Mouse (Mus musculus) CD8-positive naive resting alpha-beta T cell, adult 2 months (primary cell): Measurements from ENCODE around the gene Ifitm7.

Source experiments
- DNase-seq, 2 experiments: peaks; one replicate each; pipeline ENCODE4 v3.0.0; 2022; ENCODE audit warnings: low read depth in 2 of 2, low spot score in 2 of 2

The Ifitm7 gene

DNA sequence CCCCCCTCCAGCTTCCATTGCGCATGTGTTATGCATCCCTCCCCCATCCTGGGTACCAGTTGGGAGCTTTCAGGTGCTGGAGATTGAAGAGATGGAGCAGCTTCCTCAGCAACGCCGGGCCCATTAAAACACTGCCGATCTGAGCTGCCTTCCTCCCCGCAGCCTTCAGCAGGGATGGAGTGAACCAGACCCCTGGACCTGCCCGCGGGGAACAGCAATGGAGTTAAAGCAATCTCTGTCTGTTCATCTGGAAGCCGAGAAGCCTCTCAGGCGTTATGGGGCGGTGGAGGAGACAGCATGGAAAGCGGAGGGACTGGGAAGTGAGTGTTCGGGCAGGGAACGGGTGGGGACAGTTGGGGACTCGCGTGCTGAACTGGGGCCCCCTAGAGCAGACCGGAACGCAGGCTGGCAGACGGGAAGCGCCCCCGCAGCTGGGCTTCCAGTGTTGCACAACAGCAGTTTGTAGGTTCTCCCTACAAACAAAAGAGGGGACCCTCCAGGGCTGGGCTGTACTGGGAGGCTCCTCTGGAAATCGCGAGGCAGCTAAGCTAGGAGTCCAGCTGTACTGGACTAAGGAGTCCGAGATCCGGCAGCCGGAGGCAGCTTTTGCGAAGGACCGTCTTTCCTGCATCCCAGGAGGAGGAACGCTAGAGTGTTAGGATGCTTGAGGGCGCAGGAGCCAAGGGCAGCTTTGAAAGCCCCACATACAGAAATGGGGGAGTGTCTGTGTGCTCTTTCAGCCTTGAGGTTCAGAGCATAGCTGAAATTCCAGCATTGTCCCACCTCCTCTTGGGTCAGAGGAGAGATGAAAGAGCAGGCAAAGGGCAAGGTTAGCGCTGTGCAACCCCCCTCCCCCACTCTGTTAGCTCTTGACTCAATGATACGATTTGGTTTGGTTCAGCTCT lies at the start of gene Ifitm7, which contains the start of gene 2900011O08Rik:
Gene Ifitm7 (minus strand): TSS at position 315 of the 905 bp plus-strand sequence.
Gene 2900011O08Rik (plus strand): TSS at position 31 of the 905 bp plus-strand sequence.
- no peak for DNase-seq

DNA sequence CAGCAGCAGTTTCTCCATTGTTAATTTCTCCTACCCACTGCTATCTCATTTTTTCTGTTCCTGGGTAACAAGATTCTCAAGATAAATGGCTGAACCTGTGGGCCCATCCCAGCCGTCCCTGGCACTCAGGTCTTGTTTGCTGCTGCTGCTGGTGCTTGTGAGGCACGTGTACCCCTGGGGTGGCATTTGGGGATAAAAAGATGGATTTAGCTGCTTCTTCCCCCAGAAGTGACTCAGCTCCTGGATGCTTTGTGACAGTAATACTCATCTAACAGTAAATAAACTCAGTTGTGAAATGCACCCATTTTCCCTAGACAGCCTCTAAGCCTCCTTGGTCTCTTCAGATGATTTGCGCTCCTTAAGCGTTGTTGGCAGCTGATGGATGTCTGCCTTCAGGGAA lies 46.4 kb upstream of the Ifitm7 start:
- DNase-seq = no peak

DNA sequence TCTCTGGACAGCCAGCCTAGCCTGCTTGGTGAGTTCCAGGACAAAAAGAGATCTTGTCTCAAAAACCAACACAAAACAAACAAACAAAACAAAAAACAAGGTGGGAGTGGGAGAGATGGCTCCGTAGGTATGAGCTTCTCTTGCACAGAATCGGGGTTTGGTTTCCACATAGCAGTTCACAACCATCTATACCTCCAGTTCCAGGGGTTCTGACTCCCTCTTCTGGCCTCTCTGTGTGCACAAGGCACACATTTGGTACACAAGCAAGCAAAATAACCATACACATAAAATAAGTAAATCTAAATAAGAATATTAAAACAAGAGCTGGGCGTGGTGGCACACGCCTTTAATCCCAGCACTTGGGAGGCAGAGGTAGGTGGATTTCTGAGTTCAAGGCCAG lies 44.0 kb upstream of the Ifitm7 start:
- DNase-seq = no peak

DNA sequence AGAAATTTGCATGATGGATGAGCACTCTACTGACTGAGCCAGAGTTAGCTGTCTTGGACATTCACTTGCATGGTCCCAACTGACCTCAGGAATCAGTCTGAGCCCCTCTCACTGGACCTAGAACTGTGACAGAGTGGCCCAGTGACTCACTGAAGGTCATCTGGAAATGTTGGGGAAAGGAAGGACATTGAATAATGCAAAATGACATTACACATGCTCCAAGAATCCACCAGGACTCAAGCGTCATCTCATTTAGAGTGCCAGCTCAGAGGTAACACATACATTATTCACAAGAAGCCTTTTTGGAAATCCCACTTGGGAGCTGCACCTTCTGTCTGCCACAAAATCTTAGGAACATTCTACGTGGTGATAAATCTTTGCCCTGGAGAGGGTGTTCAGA lies 43.2 kb upstream of the Ifitm7 start:
- DNase-seq = no peak

DNA sequence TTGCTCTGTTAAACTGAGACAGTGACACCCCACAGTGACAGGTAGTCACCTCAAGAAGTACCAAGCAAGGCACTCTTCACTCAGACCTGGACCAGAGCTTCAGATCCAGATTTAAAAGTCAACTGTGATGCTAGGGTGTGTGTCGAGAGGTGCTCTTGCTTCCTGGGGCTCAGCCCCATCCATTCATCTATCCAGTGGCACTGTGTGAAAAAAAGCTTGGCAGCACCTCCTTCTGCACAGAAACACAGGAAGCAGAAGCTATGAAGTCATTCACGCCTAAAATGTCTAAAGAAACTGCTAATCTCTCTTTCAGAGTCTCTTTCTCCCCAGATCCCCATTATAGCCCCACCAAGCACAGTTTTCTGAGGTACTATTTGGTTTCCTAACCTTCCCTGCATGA lies 42.4 kb upstream of the Ifitm7 start:
- DNase-seq = no peak

DNA sequence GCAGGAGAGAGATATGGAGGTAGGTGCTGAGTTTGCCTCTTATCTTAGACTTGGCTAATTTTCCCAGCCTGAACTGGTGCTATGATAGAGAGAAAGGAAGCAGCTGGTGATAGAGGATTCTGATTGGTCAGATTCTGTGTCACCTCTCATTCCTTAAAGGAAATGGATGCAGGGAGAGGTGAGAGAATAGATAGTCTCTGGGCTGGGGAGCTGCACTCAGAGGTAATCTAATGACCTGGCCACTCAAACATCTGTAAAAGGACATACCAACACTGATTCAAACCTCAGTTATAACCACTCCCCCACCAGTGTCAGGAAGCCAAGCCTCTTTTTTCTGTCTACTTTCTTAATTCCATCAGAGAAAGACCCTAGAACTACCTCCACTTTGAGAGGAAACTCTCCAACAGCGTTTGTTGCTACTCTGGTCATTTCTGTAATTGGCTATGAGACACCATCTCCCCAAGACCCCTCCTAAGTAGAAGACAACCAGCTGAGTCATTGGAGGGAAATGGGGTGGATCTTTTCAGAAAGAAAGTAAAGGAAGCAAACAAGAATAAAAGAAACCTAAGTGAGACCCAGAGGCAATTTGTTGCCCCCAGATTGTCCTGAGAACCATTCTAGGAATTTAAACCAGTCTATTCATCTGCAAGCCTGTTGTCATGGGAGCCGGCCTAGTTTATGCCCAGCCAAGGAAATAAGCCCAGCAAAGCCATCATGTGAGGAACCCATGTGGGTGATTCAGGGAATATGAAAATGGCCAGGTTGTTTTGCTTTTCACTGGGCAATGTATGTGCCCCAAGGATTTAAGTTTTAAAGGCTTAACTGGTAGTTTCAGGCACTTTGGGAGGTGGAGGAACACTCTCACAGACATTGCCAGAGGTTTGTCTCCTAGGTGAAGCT lies 38.7 kb upstream of the Ifitm7 start:
- DNase-seq = no peak

DNA sequence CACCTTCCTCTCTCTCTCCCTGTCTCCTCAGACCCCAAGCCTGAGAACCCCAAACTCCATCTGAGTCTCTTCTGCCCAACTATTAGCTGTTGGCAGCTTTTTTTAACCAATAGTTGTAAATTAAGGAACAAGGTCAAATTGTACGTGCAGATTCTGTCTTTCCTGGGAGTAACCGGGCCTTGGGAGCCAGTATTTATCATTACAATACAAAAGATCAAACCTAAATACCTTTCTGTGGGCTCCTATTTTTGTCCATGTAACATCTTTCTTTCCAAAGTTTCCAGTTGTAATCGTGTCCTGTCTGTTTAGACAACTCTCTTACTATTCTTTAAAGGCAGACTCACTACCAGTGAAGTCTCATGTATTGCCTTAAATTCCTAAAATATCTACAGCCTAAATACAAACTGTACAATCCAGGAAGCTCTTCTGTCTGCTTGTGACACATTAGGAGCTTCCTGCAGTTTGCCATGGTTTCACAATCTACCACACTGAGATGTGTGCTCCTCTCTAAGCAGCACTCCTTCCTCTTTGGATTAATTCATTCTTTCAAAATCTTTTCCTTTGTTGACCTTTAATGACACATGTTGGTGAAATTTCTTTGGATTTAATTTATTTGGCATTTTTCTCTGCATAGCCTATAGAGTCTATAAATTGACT lies 34.6 kb upstream of the Ifitm7 start:
- DNase-seq = no peak

DNA sequence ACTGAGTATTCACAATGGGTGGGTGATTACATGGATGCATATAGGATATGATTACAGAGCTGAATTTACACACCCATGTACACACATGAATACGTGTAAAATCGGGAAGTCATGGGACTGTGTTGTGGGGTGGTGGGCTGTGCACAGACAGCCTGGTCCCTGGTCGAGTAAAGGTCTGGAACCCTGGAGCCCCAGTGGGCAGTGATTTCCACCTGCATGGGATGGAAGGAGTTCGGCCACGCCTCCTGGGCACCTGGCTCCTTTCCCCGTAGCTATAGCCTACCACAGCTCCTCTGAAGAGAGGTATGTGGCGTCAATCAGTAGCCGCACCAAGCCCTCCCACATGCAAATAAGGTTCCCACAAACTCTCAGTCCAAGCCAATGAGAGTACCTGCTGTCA lies 30.6 kb upstream of the Ifitm7 start:
- DNase-seq = no peak

DNA sequence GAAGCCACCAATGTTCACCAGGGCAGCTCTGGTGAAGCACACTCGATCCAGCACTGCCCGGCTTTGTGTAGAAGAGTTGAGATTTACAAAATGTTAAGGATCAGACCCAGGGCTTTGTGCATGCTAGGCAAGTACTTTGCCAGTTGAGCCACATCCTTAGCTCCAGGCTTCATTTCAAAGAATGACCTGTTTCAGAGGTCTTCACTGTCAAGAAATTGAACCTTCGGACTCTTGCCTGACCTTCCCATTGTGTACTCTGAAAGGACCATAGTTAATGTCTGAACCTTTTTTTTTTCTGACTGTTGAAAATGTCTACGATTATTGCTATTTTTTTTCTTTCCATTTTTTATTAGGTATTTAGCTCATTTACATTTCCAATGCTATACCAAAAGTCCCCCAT lies 23.3 kb upstream of the Ifitm7 start:
- DNase-seq = no peak

DNA sequence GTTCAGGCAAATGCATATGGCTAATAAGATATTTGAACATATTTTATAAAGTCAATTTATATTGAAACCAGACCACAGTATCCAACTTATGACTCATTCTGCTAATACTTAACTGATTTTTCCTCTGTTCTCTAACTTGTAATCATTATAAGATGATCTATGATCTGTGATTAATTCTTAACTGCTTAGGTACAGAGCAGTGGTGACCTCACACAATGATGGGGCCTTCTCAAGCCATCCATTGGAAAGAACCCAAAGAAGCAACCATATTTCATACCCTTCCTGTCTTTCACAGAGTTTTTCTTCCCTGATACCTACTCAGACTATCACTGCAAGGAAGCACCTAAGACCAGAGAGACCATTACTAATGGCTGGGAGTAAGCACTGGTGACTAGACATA lies 22.0 kb upstream of the Ifitm7 start:
- DNase-seq = no peak

DNA sequence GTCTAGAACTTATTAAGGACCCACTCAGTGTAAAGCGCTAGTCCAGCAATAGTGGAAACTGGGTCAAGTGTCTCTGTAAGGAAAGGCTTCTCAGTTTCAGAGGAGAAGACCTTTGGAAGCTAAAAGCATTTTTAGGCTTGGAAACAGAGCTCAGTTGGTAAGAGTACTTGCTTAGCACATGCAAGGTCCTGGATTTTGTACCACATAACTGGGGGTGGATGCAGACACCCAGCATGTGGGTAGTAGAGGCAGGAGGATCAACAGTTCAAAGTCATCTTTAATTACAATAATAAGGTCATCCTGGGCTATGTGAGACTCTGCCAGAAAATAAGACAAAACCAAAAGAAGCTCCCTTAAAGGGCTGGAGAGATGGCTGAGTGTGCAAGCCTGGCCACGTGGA lies 21.4 kb upstream of the Ifitm7 start:
- no peak for DNase-seq

DNA sequence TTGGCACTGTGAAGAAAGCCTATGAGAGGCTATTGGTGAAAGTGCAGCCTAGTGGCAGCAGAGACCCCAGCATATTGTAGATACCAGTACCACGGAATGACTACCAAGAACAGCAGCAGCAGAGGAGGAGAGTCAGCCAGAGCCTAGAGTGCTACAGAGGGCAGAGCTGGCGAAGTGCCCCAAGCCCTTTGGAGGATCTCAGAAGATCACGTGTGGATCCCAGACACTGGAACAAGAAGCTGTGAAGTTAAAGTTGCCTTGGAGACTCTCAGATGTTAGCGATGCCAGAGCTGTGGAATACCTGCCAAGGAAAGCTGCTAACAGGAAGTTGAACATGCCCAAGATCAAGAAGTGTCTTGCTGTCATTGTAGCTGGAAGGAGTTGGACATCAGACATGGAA lies 18.6 kb upstream of the Ifitm7 start:
- no peak for DNase-seq

DNA sequence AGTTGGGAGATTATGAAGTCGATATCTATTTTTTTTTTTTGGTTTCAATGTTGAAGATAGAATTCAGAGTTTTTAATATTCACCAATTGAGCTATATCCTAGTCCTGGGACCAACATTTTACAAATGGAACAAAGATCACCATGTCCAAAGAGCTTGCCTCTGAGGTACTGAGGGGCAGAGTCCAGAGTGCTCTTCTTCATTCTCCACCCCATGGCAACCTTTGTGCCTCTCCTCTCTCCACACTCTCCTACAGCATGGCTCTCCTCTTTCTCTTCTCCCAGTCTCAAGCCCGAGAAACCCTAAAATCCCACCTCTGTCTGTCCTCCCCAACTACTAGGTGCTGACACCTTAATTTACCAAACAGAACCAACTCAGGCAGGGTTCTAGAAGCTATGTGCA lies 18.0 kb upstream of the Ifitm7 start:
- DNase-seq = no peak

DNA sequence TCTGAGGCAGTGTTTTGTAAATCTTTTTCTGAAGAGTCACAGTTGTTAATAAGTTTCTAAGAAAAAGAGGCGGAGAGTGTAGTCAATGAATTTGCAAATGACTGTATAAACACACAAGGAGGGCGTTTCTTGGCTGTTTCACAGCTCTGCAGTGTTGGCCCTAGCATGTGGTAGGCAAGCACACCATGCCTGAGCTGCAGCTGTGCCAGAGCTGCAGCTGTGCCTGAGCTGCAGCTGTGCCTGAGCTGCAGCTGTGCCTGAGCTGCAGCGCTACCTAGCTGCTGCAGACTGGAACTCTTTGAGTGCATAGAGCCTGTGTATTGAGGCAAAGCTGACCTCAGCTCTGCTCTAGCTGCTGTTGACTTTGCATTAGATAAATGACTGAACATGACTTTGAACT lies 17.5 kb upstream of the Ifitm7 start:
- DNase-seq = no peak

DNA sequence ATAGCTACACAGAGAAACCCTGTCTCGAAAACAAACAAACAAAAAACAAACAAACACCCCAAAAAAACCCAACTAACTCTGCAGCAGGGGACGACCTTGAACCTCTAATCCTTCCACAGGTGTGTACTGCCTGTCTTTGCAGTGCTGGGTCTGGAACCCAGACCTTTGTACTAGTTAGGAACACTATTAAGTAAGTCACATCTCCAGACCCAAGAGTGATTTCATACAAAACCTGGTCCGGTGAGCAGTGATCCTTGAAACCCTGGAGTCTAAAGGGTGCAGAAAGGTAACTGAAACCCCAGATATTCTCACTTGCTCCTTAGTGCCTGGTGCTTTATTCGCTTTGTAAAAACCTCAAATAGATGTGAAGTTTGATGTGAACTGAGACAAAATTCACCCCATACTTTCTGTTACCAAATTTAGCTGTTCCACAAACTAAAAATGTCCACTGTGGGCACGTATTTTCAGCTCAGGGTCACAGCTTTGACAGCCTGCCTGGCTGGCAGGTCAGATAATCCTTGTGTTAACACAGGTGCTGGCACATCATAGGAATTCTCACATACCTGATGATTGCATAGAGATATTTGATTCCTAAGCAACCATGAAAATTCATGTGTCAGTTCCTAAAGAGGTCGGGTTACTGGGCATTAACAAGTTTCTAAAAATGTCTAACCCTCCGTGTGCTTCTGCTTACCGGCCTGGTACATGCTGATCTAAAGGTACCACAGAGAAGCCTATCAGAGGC lies 16.9 kb upstream of the Ifitm7 start:
- DNase-seq = no peak

DNA sequence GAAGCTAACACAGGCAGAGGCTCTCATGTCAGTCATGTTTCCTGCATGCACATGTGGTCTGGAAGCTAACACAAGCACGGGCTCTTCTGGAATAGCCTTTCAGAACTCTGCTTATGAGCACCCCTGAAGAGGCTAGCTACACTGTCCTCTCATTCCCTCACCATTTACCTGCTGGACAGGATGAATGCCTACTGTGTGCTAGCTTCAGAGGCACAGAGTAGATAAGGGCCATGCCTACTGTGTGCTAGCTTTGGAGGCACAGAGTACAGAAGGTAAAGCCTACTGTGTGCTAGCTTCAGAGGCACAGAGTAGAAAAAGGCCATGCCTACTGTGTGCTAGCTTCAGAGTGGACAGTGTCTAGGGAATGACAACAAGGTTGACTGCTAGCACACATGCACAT lies 7.8 kb upstream of the Ifitm7 start:
- DNase-seq = no peak

DNA sequence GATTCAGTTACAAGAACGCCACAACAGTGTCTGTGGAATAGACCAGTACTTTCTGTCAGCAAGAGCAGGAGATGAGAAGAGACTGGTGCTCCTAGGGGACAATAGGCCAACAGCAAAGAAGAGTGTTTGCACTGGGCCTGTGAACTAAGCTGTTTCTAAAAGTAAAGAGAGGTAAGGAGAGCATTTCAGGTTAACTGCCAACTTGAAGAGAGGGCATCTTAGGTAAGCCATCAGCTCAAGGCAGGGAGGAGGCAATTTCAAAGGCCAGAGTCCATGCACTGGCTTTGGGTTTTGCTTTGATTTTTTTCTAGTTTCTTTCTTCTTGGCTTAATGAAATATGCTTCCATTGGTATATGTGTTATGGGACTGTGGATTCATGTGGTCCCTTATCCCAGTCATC lies 7.4 kb upstream of the Ifitm7 start:
- no peak for DNase-seq

DNA sequence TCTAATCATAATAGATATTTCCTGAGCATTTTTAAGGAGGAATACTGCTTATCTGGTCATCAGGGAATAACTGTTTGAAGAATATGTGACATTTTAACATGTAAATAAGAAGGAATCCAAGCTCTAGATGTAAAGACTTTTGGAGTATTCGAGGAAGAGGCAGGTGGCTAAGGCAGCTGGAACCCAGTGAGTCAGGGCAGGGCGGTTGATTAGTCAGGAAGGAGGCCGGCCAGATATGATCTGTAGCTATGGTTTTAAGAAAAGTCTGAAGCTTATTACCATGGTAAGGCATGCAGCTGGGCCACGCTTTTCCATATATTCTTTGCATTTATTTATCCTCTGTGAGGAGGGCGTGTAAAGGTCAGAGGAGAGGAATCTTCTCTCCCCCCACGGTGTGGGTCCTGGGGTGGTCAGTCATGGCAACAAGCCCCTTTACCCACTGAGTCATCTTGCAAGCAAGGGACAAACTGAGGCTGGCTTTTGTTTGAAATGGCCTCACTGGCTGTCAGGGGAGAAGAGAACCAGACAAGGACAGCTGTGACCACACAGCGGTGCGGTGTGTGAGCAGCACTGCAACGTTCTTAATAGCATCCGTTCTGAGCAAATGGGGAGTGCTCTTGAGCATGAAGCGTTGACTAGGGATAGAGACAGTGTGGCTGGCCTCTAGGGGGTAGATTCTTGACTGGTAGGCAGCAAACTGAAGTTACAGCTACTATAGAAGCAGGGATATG lies 6.0 kb upstream of the Ifitm7 start:
- DNase-seq = no peak

DNA sequence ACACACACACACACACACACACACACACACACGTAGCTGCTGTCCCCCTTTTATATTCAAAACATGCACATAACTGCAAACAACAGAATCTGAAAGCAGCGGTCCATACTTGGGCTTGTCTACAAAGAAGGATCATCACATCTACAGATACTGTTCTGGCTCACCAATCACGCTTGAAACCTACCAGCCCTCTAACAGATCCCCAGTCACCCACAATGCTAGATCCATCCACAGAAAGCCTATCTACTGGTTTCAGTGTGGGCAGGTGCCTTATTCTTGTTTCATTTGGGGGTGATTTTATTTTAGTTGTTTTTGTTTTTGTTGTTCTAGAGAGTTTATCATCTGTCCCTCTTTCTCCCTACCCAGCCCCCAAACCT lies 503 bp downstream of the Ifitm7 start:
- DNase-seq = no peak

DNA sequence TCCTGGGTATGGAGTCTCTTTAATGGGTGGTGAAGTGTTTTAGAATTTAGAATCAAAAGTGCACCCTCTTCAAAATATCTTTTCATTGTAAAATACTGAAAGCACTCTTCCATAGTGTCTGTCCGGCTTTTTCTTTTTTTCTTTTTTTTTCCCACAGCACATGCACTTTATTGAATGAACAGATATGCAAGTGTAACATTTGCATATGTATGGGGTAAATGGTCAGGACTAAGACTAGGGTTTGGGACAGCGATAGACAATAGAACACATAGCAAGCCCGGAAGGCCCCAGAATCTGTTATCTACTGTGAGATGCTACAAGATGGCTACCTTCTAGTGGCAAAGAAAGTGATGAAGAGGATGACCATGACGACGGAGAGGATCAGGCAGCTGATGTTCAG lies 3.5 kb downstream of the Ifitm7 start:
- no peak for DNase-seq
